Mouse (Mus musculus): ENCODE results near the gene P4htm.

DNA sequence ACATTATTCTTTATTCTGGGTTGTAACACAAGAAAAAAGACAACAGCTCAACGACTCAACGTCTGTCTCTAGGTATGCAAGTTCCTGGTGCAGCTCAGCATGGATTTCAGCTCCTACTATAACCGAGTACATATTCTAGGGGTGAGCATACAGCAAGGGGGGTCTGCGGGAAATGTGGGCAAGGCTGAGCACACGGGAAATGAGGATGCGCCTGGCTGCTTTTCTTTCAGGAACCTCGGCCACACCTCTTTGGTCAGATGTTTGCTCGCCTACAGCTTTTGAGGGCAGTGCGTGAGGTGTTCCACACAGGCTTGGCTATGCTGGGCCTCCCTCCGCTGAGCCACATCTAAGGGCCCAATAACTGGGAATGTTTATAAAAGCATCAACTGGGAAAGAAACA is 25.1 kb downstream of the P4htm start:
- no peak for TF ChIP-seq CTCF (IDR thresholded peaks at IDR 0.05)
- TF ChIP-seq POLR2A (IDR thresholded peaks at IDR 0.05; ENCODE audit: insufficient read depth, low read depth, low read length): no peak
- TF ChIP-seq EP300 (IDR thresholded peaks at IDR 0.05; ENCODE audit: insufficient read depth, low read depth, low read length): no peak
